Mouse (Mus musculus) heart, postnatal 0 days (tissue): ENCODE measurements around the gene Zcwpw1. TPM values are rescaled to one million over a fixed set of nuclear protein-coding genes. Genes with fewer than 3 reads are reported as not detected.
A peak's percentile ranks its signal among the peaks of the same experiment; 100 is the strongest.

Source experiments
- ATAC-seq: fragments of 200-750 bp; cut with Nextera tagmentation; 2 replicates; pipeline ENCODE4 v1.8.0; 2017; ENCODE audit warnings: low read depth, moderate number of reproducible peaks, moderate library complexity; ENCODE audit not compliant: insufficient read depth
- DNase-seq: peaks from one replicate; pipeline ENCODE4 v3.0.0-alpha.2; 2016; ENCODE audit warnings: low spot score
- H3K27ac ChIP-seq: fragments of 300-500 bp; sonication (generic); 2 replicates; pipeline ENCODE4 v1.5.1; 2014; ENCODE audit warnings: low read depth, mild to moderate bottlenecking
- H3K27me3 ChIP-seq: fragments of 300-500 bp; sonication (generic); 2 replicates; pipeline ENCODE4 v1.6.1; 2014; ENCODE audit warnings: low read length, mixed read lengths; ENCODE audit not compliant: control insufficient read depth, insufficient read depth
- H3K36me3 ChIP-seq: fragments of 300-500 bp; sonication (generic); replicated peaks from 2 replicates; pipeline ENCODE4 v1.6.1; 2014; ENCODE audit warnings: low read length, mixed read lengths; ENCODE audit not compliant: control insufficient read depth, insufficient read depth
- H3K4me1 ChIP-seq: fragments of 300-500 bp; sonication (generic); 2 replicates; pipeline ENCODE4 v1.6.1; 2014; ENCODE audit warnings: antibody characterized with exemption; ENCODE audit not compliant: control insufficient read depth, insufficient read depth
- H3K4me2 ChIP-seq: fragments of 300-500 bp; sonication (generic); 2 replicates; pipeline ENCODE4 v1.6.1; 2014; ENCODE audit warnings: low read depth, mild to moderate bottlenecking, low read length, moderate library complexity
- H3K4me3 ChIP-seq: fragments of 300-500 bp; sonication (generic); 2 replicates; pipeline ENCODE4 v1.5.1; 2014; ENCODE audit warnings: low read depth, low read length
- H3K9ac ChIP-seq: fragments of 300-500 bp; sonication (generic); replicated peaks from 2 replicates; pipeline ENCODE4 v1.6.1; 2014; ENCODE audit warnings: low read depth, low read length, mixed read lengths
- H3K9me3 ChIP-seq: fragments of 300-500 bp; sonication (generic); replicated peaks from 2 replicates; pipeline ENCODE4 v1.6.1; 2016; ENCODE audit warnings: low read length; ENCODE audit not compliant: control insufficient read depth
- CTCF ChIP-seq: IDR thresholded peaks from 2 replicates; pipeline ENCODE4 v1.5.1; 2016; ENCODE audit warnings: antibody characterized with exemption, control low read depth, low read depth
- EP300 ChIP-seq: IDR thresholded peaks from 2 replicates; pipeline ENCODE4 v1.6.1; 2016; ENCODE audit warnings: antibody characterized with exemption, low read depth
- WGBS: fragments of 180-500 bp; shearing (Covaris S2); extraction: QIAGEN DNeasy Blood & Tissue Kit; methylation state at CpG from one replicate; pipeline ENCODE4 v1.1.7; 2014; 5-methylcytosine and 5-hydroxymethylcytosine counted together
- polyA plus RNA-seq: library from polyadenylated mRNA; unstranded; fragments of >200 nt; fragmentation: Nextera tagmentation; extraction: Ambion mirVana; gene quantifications from 2 replicates; pipeline ENCODE4 v1.2.1, GENCODE M21; 2015
- total RNA-seq: library from RNA; depleted of rRNA; stranded (reverse); fragments of >200 nt; gene quantifications from 2 replicates; pipeline ENCODE4 v1.2.3, GENCODE M21; 2014; ENCODE audit warnings: low replicate concordance

The Zcwpw1 gene
- total and polyA plus RNA-seq, 2 experiments from 2014 or later, result 2.2 to 8.7 TPM

DNA sequence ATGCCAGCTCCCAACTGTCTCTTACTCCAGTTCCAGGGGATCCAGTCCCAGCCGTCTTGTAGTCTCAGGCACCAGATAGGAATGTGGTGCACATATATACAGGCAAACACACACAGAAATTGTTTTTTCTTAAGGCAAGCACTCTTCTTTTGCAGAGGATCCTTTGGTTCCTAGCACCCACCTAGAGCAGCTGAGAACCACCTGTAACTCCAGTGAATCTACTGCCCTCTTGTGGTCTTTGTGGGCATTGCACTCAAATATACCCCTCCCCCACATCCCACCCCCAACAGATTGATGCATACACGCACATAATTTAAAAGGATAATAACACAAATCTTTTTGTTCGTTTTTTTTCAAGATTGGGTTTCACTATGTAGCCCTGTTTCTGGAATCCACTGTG is 21.3 kb upstream of the Zcwpw1 start:
- Histone ChIP-seq H3K27me3 (no peaks in the 10 kb centered on the region), H3K4me2 (no peak overlapping the region), H3K4me1 (no peaks in the 10 kb centered on the region), H3K27ac (no peak overlapping the region), H3K9me3 (no peaks in the 10 kb centered on the region), H3K36me3 (no peaks in the 10 kb centered on the region), H3K4me3 (no peak overlapping the region), H3K9ac (no peak overlapping the region)
- 63% methylated on average over 3 of the region's 3 CpGs for WGBS
- DNase-seq (no peak), ATAC-seq (no peak)
- TF ChIP-seq EP300, result no peak
- TF ChIP-seq CTCF, result peak; percentile 43

DNA sequence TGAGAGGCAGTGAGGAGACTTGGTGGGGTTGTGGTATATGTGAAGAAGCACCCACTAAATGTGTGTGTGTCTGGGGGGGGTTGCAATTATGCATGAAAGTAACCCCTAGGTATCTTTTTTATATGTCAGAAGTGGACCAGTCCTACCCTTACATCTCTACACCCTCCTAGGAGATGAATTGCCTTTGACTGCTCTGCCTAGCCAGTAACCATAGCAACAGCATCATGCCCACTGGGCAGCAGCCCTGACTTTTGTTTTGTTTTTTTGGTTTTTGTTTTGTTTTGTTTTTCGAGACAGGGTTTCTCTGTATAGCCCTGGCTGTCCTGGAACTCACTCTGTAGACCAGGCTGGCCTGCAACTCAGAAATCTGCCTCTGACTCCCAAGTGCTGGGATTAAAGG is 19.1 kb upstream of the Zcwpw1 start:
- no peaks in the 10 kb centered on the region for H3K27me3 ChIP-seq
- H3K36me3 ChIP-seq, result no peaks in the 10 kb centered on the region
- no peak overlapping the region for H3K4me3 ChIP-seq
- TF ChIP-seq CTCF (no peak), EP300 (no peak)
- DNase-seq (no peak), ATAC-seq (no peak)
- no peaks in the 10 kb centered on the region for H3K4me1 ChIP-seq
- no peaks in the 10 kb centered on the region for H3K9me3 ChIP-seq
- H3K4me2 ChIP-seq, result no peak overlapping the region
- 79% methylated on average over 1 of the region's 1 CpGs for WGBS
- H3K27ac ChIP-seq, result no peak overlapping the region
- H3K9ac ChIP-seq, result no peak overlapping the region

- 44% methylated on average over 2 of the region's 2 CpGs for WGBS
- H3K9me3 ChIP-seq, result no peaks in the 10 kb centered on the region
- no peak overlapping the region for H3K4me2 ChIP-seq
- no peaks in the 10 kb centered on the region for H3K27me3 ChIP-seq
- no peaks in the 10 kb centered on the region for H3K4me1 ChIP-seq
- ATAC-seq, result peak; percentile 40; the same call in 1 of the 2 replicates
- H3K9ac ChIP-seq, result no peak overlapping the region
- TF ChIP-seq CTCF (peak; percentile 90), EP300 (no peak)
- no peak overlapping the region for H3K4me3 ChIP-seq
- no peak overlapping the region for H3K27ac ChIP-seq
- DNase-seq, result peak; percentile 48
- no peaks in the 10 kb centered on the region for H3K36me3 ChIP-seq
Measured at GRCm38 (mm10) chr5:137770709-137771108, 16.9 kb upstream of the Zcwpw1 start.

DNA sequence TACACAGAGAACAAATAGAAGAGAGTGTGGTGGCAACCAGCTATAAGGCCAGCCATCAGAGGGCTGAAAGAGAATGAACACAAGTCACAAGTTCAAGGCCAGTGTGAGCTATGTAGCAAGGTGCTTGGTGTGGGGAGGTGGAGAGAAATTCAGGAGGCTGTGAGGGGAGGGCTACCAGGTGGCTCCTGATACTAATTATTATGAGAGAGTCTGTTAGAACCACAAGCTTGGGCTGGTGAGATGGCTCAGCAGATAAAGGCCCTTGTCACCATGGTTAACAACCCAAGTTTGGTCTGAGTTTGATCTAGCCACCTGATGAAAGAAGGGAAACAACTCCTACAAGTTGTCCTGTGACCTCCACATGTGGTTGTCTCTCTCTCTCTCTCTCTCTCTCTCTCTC is 14.8 kb upstream of the Zcwpw1 start:
- no peak for TF ChIP-seq CTCF
- no peak for TF ChIP-seq EP300
- no peak overlapping the region for H3K27ac ChIP-seq
- H3K4me1 ChIP-seq, result 0 out of 2 replicates have a peak, but pooled peaks cover 5% of the 10 kb centered on the region
- H3K4me2 ChIP-seq, result no peak overlapping the region
- no peaks in the 10 kb centered on the region for H3K9me3 ChIP-seq
- H3K27me3 ChIP-seq, result no peaks in the 10 kb centered on the region
- H3K36me3 ChIP-seq, result no peaks in the 10 kb centered on the region
- no peak overlapping the region for H3K9ac ChIP-seq
- ATAC-seq, result no peak
- no peak overlapping the region for H3K4me3 ChIP-seq
- DNase-seq, result no peak

DNA sequence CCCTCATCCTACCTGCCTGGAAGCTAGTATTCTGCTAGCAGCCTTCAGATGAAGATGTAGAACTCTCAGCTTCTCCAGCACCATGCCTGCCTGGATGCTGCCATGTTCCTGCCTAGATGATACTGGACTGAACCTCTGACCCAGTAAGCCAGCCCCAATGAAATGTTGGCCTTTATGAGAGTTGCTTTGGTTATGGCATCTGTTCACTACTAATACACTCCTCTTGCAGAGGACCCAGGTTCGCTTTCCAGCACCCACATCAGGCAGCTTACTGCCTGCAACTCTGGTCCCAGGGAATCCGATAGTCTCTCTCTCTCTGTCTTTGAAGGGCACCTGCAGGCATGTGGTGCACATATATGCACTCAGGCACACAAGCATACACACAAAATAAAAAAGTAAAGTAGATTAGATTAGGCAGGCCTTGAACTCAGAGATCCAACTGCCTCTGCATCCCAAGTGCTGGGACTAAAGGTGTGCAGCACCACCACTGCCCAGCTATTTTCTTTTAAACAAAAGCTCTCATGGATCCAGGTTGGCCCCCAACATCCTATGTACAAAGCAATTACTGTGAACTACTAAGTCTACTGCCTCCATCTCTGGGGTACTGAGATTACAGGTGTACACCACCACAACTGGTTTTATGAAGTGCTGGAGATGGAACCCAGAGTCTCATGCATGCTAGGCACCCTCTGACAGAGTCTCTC is 11.9 kb upstream of the Zcwpw1 start:
- H3K27me3 ChIP-seq, result no peaks in the 10 kb centered on the region
- no peaks in the 10 kb centered on the region for H3K9me3 ChIP-seq
- H3K4me3 ChIP-seq, result no peak overlapping the region
- peaks cover 18% of the 10 kb centered on the region for H3K4me1 ChIP-seq
- 94% methylated on average over 2 of the region's 2 CpGs for WGBS
- peaks cover 5% of the 10 kb centered on the region; the same call in 1 of the 2 replicates for H3K36me3 ChIP-seq
- H3K27ac ChIP-seq, result peak overlapping the region; percentile 49; the same call in 1 of the 2 replicates
- TF ChIP-seq CTCF (no peak), EP300 (no peak)
- no peak for DNase-seq
- no peak for ATAC-seq
- no peak overlapping the region for H3K4me2 ChIP-seq
- H3K9ac ChIP-seq, result no peak overlapping the region

DNA sequence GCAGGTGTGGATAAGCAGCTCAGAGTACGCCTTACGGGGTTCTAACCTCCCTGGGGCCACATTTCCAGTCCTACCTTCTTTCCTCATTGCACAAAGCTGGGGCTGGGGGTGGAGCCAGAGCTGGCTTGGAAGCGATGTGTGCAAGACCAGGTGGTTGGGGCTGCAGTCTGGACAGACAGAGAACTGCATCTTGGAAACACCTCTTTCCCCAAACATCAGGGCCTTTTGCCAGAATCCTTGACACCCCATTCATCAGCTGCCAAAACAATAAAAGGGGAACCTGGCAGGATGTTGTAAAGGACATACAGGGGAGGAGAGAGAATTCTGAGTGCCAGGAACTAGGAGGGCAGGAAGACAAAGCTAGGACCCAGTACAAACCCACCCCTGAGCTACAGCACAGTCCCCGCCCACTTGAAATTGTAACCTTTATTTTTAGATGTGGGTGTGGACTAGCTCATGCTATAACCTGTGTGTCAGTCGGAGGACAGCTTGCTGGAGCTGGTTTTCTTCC is 11.1 kb upstream of the Zcwpw1 start:
- DNase-seq (no peak), ATAC-seq (peak; percentile 42)
- TF ChIP-seq EP300 (no peak), CTCF (no peak)
- H3K9ac ChIP-seq, result no peak overlapping the region
- H3K27me3 ChIP-seq, result no peaks in the 10 kb centered on the region
- peaks cover 12% of the 10 kb centered on the region for H3K36me3 ChIP-seq
- no peak overlapping the region for H3K4me3 ChIP-seq
- peaks cover 18% of the 10 kb centered on the region for H3K4me1 ChIP-seq
- no peaks in the 10 kb centered on the region for H3K9me3 ChIP-seq
- 19% methylated on average over 5 of the region's 5 CpGs for WGBS
- no peak overlapping the region for H3K4me2 ChIP-seq
- peak overlapping the region; percentile 49; the same call in 1 of the 2 replicates for H3K27ac ChIP-seq
